Mouse (Mus musculus): Measurements from ENCODE around the gene Iqcf1. TPM values are rescaled to one million over a fixed set of nuclear protein-coding genes. Genes with fewer than 3 reads are reported as not detected.

The Iqcf1 gene
- total and polyA plus RNA-seq, 3 experiments = not detected

DNA sequence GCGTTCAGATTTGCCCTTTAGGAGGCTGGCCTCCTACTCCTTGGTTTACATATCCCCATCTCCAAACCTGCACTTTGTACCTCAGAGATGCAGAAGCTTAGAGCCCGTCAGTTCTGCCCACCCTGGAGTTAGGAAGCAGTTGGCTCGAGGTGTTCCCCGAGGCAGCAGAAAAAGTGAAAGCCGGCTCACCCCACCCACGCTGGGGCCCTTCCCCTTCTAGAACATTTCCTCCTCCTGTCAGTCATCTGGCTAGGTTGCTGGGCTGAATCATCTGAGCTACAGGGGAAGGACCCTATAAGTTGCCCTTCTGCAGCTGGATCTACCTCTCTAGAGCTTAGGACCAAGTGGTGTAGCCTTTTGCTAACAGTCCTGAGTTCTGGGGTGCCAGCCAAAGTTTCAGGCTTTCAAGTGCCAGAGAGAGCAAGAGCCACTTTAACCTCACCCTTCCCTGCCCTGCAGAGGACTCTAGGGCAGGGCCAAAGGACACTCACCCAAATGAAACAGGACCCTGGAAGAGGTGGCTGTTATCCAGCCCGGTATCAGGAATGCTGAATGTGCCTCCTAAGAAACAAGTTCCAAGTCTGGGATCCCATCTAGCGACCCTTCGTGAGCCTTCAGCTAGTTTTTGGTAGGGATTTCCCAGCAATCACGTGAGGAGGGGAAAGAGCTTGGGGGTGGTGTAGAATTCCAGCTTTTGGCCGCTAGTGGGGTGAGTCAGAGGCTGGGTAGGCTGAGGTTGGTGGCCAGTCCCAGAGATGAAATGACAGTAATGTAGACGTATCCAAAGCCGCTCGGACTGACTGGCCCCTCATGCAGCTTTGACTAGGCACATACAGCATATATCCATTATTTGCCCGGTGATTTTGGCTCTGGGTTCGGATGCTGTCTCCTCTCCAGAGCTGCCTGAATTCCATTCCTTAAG, 23.5 kb upstream of the Iqcf1 start:
- TF ChIP-seq MAX (IDR thresholded peaks at IDR 0.05; ENCODE audit: low read length) = no peak; the same call in 1 of the 2 replicates
- TF ChIP-seq JUND (conservative IDR thresholded peaks at IDR 0.05; ENCODE audit: low read depth, low read length) = no peak
- no peak for TF ChIP-seq TCF12 (IDR thresholded peaks at IDR 0.05; ENCODE audit: low read depth, low read length)
- no peak for TF ChIP-seq E2F4 (IDR thresholded peaks at IDR 0.05; ENCODE audit: insufficient replicate concordance, low read depth, low read length)
- TF ChIP-seq CHD2 (IDR thresholded peaks at IDR 0.05; ENCODE audit: low read length) = no peak
- TF ChIP-seq BHLHE40 (IDR thresholded peaks at IDR 0.05; ENCODE audit: low read depth, low read length) = peak; percentile 78
- TF ChIP-seq UBTF (IDR thresholded peaks at IDR 0.05; ENCODE audit: low read depth, low read length) = 0 out of 2 replicates have a peak, but pooled peaks have one; percentile 22
- TF ChIP-seq KAT2A (IDR thresholded peaks at IDR 0.05; ENCODE audit: insufficient replicate concordance, low read length) = no peak
- TF ChIP-seq MEF2A (IDR thresholded peaks at IDR 0.05; ENCODE audit: borderline replicate concordance, low read depth, low read length) = peak; percentile 14; the same call in 1 of the 2 replicates
- TF ChIP-seq ZMIZ1 (IDR thresholded peaks at IDR 0.05; ENCODE audit: low read depth, low read length) = no peak
- no peak for TF ChIP-seq NELFE (IDR thresholded peaks at IDR 0.05; ENCODE audit: low read depth, low read length)
- TF ChIP-seq RAD21 (IDR thresholded peaks at IDR 0.05; ENCODE audit: low read depth, low read length) = no peak
- no peak for TF ChIP-seq CTCF (conservative IDR thresholded peaks at IDR 0.05 in 1 of 2, IDR thresholded peaks at IDR 0.05 in 1 of 2; ENCODE audit: low read depth in 2 of 2, low read length in 2 of 2)
- TF ChIP-seq ZNF384 (IDR thresholded peaks at IDR 0.05; ENCODE audit: low read depth, low read length) = no peak
- TF ChIP-seq IRF4 (IDR thresholded peaks at IDR 0.05; ENCODE audit: low read depth, low read length) = no peak
- no peak for TF ChIP-seq MAFK (IDR thresholded peaks at IDR 0.05; ENCODE audit: insufficient replicate concordance, low read length)
- TF ChIP-seq SMC3 (IDR thresholded peaks at IDR 0.05; ENCODE audit: low read depth, low read length) = no peak
- peak; percentile 29; the same call in 1 of the 2 replicates for TF ChIP-seq ETS1 (conservative IDR thresholded peaks at IDR 0.05; ENCODE audit: low read depth, low read length)
- TF ChIP-seq USF1 (IDR thresholded peaks at IDR 0.05; ENCODE audit: low read depth, low read length) = no peak
- peak; percentile 54; the same call in 1 of the 2 replicates for TF ChIP-seq POLR2A (IDR thresholded peaks at IDR 0.05; ENCODE audit: low read depth, low read length)
- TF ChIP-seq MXI1 (IDR thresholded peaks at IDR 0.05; ENCODE audit: low read depth, low read length) = peak; percentile 66
- TF ChIP-seq PAX5 (IDR thresholded peaks at IDR 0.05; ENCODE audit: low read length) = no peak
- TF ChIP-seq ELF1 (IDR thresholded peaks at IDR 0.05; ENCODE audit: low read depth, low read length) = peak; percentile 26; the same call in 1 of the 2 replicates
- no peak for TF ChIP-seq NRF1 (IDR thresholded peaks at IDR 0.05; ENCODE audit: low read depth, low read length)
- no peak for TF ChIP-seq RCOR1 (conservative IDR thresholded peaks at IDR 0.05; ENCODE audit: low read depth, low read length)
- no peak for TF ChIP-seq ZC3H11A (IDR thresholded peaks at IDR 0.05; ENCODE audit: low read depth, low read length)
- no peak for TF ChIP-seq MYC (IDR thresholded peaks at IDR 0.05; ENCODE audit: low read depth, low read length)
- no peak for TF ChIP-seq POLR2AphosphoS2 (IDR thresholded peaks at IDR 0.05; ENCODE audit: low read depth, low read length)
- TF ChIP-seq USF2 (conservative IDR thresholded peaks at IDR 0.05; ENCODE audit: low read depth, low read length) = no peak
- no peak for TF ChIP-seq JUN (IDR thresholded peaks at IDR 0.05; ENCODE audit: insufficient read depth, low read depth, low read length)
- TF ChIP-seq EP300 (IDR thresholded peaks at IDR 0.05; ENCODE audit: low read length) = no peak
- peak; percentile 50 for TF ChIP-seq SIN3A (IDR thresholded peaks at IDR 0.05; ENCODE audit: low read length)
- no peak for TF ChIP-seq MAZ (IDR thresholded peaks at IDR 0.05; ENCODE audit: low read depth, low read length)
- no peak for TF ChIP-seq TBP (conservative IDR thresholded peaks at IDR 0.05; ENCODE audit: low read depth, low read length)
- no peak for TF ChIP-seq ZKSCAN1 (IDR thresholded peaks at IDR 0.05; ENCODE audit: borderline replicate concordance, low read depth, low read length)
- no peak for TF ChIP-seq GABPA (IDR thresholded peaks at IDR 0.05; ENCODE audit: insufficient replicate concordance, low read depth, low read length)
- TF ChIP-seq HCFC1 (IDR thresholded peaks at IDR 0.05; ENCODE audit: low read depth, low read length) = no peak
- TF ChIP-seq CHD1 (IDR thresholded peaks at IDR 0.05; ENCODE audit: low read depth, low read length) = no peak
- Histone ChIP-seq H3K4me3 (replicated peaks in 1 of 3; ENCODE audit: low read depth in 2 of 3, low read length in 2 of 3, poor library complexity in 1 of 3) (peak overlapping the region; percentile 54 to 77 (median 66)), H3K27ac (ENCODE audit: insufficient read depth, low read depth) (peak overlapping the region; percentile 13; the same call in 1 of the 2 replicates), H3K27me3 (replicated peaks) (no peaks in the 10 kb centered on the region), H3K4me1 (ENCODE audit: control insufficient read depth in 1 of 2, insufficient read depth in 2 of 2) (peaks cover 6 to 69% of the 10 kb centered on the region in 2 experiments), H3K9ac (ENCODE audit: insufficient read depth, low read depth) (peak overlapping the region; percentile 61), H3K79me2 (replicated peaks; ENCODE audit: control insufficient read depth, extremely low read depth, insufficient read depth, poor library complexity, severe bottlenecking) (peaks cover 26% of the 10 kb centered on the region), H3K4me2 (ENCODE audit: insufficient read depth, low read depth, poor library complexity, severe bottlenecking) (peak overlapping the region; percentile 90), H3K36me3 (replicated peaks in 1 of 2; ENCODE audit: control insufficient read depth in 1 of 2, insufficient read depth in 1 of 2, low read length in 1 of 2) (peaks cover 21 to 55% of the 10 kb centered on the region in 2 experiments), H3K9me3 (replicated peaks; ENCODE audit: low read length) (no peaks in the 10 kb centered on the region)
- dilution Hi-C loops (cut with MboI; ENCODE audit: extremely low pct_ligation_motif_present, extremely low pct_unique_long_range_greater_than_20kb, low sequenced_read_pairs) = no loop called here
- in situ Hi-C loops (cut with MboI; ENCODE audit: low pct_ligation_motif_present, low pct_unique_long_range_greater_than_20kb, low sequenced_read_pairs) = loop anchor here (5.0 kb wide), 1 partner anchor 39 kb away; the partner anchor contains the start of gene Acy1
- DNase-seq (ENCODE audit: extremely low read depth) = peak; percentile 74
